Mouse (Mus musculus) megakaryocyte, embryonic 14.5 days (primary cell): ENCODE data around the gene Snapc3. TPM values are rescaled to one million over a fixed set of nuclear protein-coding genes. Genes with fewer than 3 reads are reported as not detected.
"Not testable (repeated sequence)": the region's sequence is repeated elsewhere in the genome, so short reads cannot be mapped to it uniquely, and the experiment has no call there.

Experiments
- H3K27me3 ChIP-seq: replicated peaks from 2 replicates; pipeline ENCODE3; 2012; ENCODE audit warnings: inconsistent platforms
- H3K36me3 ChIP-seq: replicated peaks from 2 replicates; pipeline ENCODE3; 2012; ENCODE audit warnings: low read length, inconsistent platforms, mixed read lengths
- H3K4me1 ChIP-seq: 2 replicates; pipeline ENCODE4 v1.6.1; 2012; ENCODE audit warnings: inconsistent platforms
- H3K4me3 ChIP-seq: replicated peaks from 2 replicates; pipeline ENCODE3; 2012; ENCODE audit warnings: moderate library complexity, mild to moderate bottlenecking, inconsistent platforms
- H3K9me3 ChIP-seq: 2 replicates; pipeline ENCODE4 v1.6.1; 2012; ENCODE audit warnings: inconsistent platforms
- FLI1 ChIP-seq: IDR thresholded peaks from 2 replicates; pipeline ENCODE4 v1.6.1; 2012; ENCODE audit warnings: low read length, inconsistent platforms, mixed read lengths
- GATA1 ChIP-seq: IDR thresholded peaks from 3 replicates; pipeline ENCODE4 v1.6.1; 2012; ENCODE audit warnings: mixed read lengths, low read length, inconsistent platforms, borderline replicate concordance
- polyA plus RNA-seq: library from polyadenylated mRNA; stranded (reverse); fragments of >175 nt; gene quantifications from 2 replicates; pipeline ENCODE4 v1.2.3, GENCODE M21; 2012; ENCODE audit warnings: low replicate concordance; ENCODE audit not compliant: insufficient read depth

Snapc3 gene
- polyA plus RNA-seq, 1 experiment, result 6.8 TPM

DNA sequence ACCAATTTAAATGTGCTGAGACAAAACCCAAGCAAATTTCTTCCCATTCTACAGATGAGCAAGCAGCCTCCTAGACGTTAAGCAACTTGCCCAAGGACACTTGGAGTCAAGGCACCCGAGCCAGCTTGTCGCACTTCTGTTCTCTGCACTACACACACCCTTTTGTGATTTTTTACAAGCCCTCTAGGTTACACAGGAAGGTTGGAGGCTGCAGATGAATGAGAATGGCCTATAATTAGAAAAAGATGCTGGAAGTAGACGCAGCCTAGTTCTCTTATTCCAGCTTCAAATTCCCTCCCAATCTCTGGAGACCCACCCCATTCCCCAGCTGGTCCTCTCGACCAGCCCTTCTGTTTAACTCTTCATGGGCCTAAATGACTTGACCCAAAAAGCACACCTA, 71.6 kb downstream of the Snapc3 start:
- no peaks in the 10 kb centered on the region for H3K27me3 ChIP-seq
- no peak overlapping the region for H3K4me3 ChIP-seq
- H3K36me3 ChIP-seq, result peaks cover 5% of the 10 kb centered on the region
- no peak for TF ChIP-seq FLI1
- TF ChIP-seq GATA1, result no peak
- peaks cover 17% of the 10 kb centered on the region for H3K4me1 ChIP-seq
- H3K9me3 ChIP-seq, result no peaks in the 10 kb centered on the region

DNA sequence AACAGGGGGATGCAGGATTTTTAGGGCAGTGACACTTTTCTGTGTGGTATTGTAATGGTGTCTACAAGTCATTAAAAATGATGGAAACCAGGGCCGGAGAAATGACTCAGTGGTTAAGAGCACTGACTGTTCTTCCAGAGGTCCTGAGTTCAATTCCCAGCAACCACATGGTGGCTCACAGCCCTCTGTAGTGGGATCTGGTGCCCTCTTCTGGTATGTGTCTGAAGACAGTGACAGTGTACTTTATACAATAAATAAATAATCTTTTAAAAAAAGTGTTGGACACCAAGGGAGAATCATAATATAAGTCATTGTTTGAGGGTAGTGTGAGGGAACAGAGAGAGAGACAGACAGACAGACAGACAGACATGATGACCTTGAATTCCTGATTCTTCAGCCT, 75.6 kb downstream of the Snapc3 start:
- Histone ChIP-seq H3K4me1 (peaks cover 4% of the 10 kb centered on the region), H3K27me3 (no peaks in the 10 kb centered on the region), H3K9me3 (no peaks in the 10 kb centered on the region), H3K4me3 (no peak overlapping the region), H3K36me3 (no peaks in the 10 kb centered on the region)
- TF ChIP-seq FLI1 (no peak), GATA1 (no peak)

DNA sequence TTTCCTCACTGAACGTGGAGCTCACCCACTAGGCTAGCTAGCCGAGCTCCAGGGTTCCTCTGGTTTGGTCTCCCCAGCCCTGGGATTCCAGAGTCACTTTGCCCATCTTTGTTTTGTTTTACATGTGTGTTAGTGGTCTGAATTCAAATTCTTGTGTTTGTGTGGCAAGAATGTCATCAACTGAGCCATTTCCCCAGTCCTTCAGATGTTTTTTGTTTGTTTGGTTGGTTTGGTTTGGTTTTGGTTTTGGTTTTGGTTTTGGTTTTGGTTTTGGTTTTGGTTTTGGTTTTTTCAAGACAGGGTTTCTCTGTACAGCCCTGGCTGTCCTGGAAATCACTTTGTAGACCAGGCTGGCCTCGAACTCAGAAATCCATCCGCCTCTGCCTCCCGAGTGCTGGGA, 79.5 kb downstream of the Snapc3 start:
- not testable (repeated sequence) for H3K36me3 ChIP-seq, H3K4me1 ChIP-seq
- peak overlapping the region; percentile 74 for H3K4me3 ChIP-seq

DNA sequence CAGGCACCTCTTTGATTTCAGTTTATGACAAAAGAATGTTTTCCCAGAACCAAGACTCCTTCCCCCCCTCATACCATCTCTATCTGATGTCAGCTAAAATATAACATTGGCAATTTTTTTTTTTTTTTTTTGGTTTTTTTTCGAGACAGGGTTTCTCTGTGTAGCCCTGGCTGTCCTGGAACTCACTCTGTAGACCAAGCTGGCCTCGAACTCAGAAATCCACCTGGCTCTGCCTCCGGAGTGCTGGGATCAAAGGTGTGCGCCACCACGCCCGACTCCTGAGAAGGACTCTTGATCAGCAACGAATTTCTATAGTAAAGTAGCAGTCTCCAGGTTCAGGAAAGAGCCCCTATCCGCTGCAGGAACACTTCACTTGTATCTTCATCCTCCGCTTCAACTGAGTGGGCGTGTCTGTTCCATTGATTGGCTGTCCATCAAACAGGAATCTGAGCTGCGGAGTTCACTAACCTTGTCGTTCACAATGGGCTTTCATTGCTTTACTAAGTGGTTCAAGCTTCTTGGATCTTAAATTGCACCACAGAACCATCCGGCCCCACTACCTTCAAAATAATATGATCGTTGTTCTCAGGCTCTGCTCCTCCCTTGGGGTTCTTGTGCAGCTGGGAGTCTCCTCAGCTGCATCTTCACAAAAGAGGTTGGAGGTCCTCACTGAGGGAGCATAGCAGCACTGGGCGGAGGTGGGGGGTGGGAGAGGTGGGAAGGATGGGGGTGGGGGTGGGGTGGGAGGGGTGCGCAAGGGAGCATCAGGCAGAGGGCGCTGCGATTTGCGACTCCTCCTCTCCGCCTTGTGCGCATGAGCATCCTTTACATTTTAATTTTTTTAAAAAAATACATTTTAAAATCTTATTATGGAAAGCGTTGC, 82.9 kb downstream of the Snapc3 start:
- no peak for TF ChIP-seq FLI1
- no peak for TF ChIP-seq GATA1
- peaks cover 8% of the 10 kb centered on the region for H3K4me1 ChIP-seq
- H3K4me3 ChIP-seq, result no peak overlapping the region
- no peaks in the 10 kb centered on the region for H3K9me3 ChIP-seq
- peaks cover 5% of the 10 kb centered on the region for H3K27me3 ChIP-seq
- H3K36me3 ChIP-seq, result no peaks in the 10 kb centered on the region

More for the DNA sequence above, 79.5 kb downstream of the Snapc3 start:
- not testable (repeated sequence) for H3K27me3 ChIP-seq, H3K9me3 ChIP-seq

- TF ChIP-seq FLI1, result no peak
- TF ChIP-seq GATA1, result no peak
- H3K27me3 ChIP-seq, result peaks cover 5% of the 10 kb centered on the region
These were observed 83.5 kb downstream of the Snapc3 start for GRCm38 (mm10) chr4:83501037-83501430.

GRCm38 (mm10) chr4:83509600-83509999, 92.1 kb downstream of the Snapc3 start:
- Histone ChIP-seq H3K9me3 (no peaks in the 10 kb centered on the region), H3K36me3 (no peaks in the 10 kb centered on the region), H3K27me3 (peaks cover 15% of the 10 kb centered on the region), H3K4me3 (no peak overlapping the region), H3K4me1 (peaks cover 28% of the 10 kb centered on the region)
- TF ChIP-seq FLI1, result no peak
- no peak for TF ChIP-seq GATA1

More at GRCm38 (mm10) chr4:83501037-83501430, 83.5 kb downstream of the Snapc3 start:
- no peak overlapping the region for H3K4me3 ChIP-seq
- H3K4me1 ChIP-seq, result peaks cover 8% of the 10 kb centered on the region
- H3K9me3 ChIP-seq, result no peaks in the 10 kb centered on the region
- H3K36me3 ChIP-seq, result no peaks in the 10 kb centered on the region

DNA sequence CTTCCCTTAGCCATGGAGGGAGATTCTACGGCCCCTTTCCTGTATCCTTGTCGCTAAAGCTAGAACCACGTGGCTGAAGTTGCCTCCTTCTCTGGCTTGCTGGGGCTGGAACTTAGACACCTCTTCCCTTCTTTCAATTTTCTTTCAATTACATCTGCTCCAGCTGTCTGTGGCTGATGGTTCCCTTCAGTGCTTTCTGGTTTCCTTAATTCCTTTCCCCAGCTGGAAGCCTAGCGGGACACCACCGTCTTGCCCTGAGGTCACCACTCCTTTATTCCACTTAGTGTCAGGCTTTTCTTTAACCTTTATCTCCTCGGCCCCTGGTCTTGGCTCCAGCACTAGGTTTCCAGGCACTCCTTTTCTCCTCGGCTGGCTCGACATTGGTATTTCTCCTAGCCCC, 93.6 kb downstream of the Snapc3 start:
- Histone ChIP-seq H3K36me3 (no peaks in the 10 kb centered on the region), H3K27me3 (peaks cover 15% of the 10 kb centered on the region), H3K4me1 (peaks cover 35% of the 10 kb centered on the region), H3K4me3 (no peak overlapping the region), H3K9me3 (no peaks in the 10 kb centered on the region)
- TF ChIP-seq FLI1 (no peak), GATA1 (no peak)

GRCm38 (mm10) chr4:83512217-83512616, 94.7 kb downstream of the Snapc3 start:
- Histone ChIP-seq H3K4me3 (no peak overlapping the region), H3K4me1 (peaks cover 35% of the 10 kb centered on the region), H3K36me3 (no peaks in the 10 kb centered on the region), H3K9me3 (no peaks in the 10 kb centered on the region), H3K27me3 (peaks cover 14% of the 10 kb centered on the region)
- no peak for TF ChIP-seq FLI1
- no peak for TF ChIP-seq GATA1

GRCm38 (mm10) chr4:83512644-83513043, 95.1 kb downstream of the Snapc3 start:
- H3K4me1 ChIP-seq, result peaks cover 35% of the 10 kb centered on the region
- H3K4me3 ChIP-seq, result peak overlapping the region; percentile 23
- H3K9me3 ChIP-seq, result no peaks in the 10 kb centered on the region
- TF ChIP-seq FLI1 (no peak), GATA1 (no peak)
- H3K27me3 ChIP-seq, result peaks cover 13% of the 10 kb centered on the region
- H3K36me3 ChIP-seq, result no peaks in the 10 kb centered on the region

- Histone ChIP-seq H3K9me3 (no peaks in the 10 kb centered on the region), H3K4me1 (peaks cover 35% of the 10 kb centered on the region), H3K4me3 (no peak overlapping the region), H3K27me3 (peaks cover 13% of the 10 kb centered on the region), H3K36me3 (no peaks in the 10 kb centered on the region)
- TF ChIP-seq FLI1 (no peak), GATA1 (no peak)
These were observed 96.7 kb downstream of the Snapc3 start for GRCm38 (mm10) chr4:83514183-83514582.
